Mouse (Mus musculus): ENCODE data around the gene Arhgap6. TPM values are rescaled to one million over a fixed set of nuclear protein-coding genes. Genes with fewer than 3 reads are reported as not detected.
A peak's percentile ranks its signal among the peaks of the same experiment; 100 is the strongest.

The Arhgap6 gene
- polyA plus RNA-seq (2015; fragmentation: Nextera tagmentation; extraction: Ambion mirVana) = 4.0 and 4.4 TPM in 2 replicates

- ATAC-seq (ENCODE audit: insufficient number of reproducible peaks, low FRiP score, low TSS enrichment, low read depth) = peak; percentile 39; the same call in 1 of the 2 replicates
- Histone ChIP-seq H3K9ac (no peak within 1 kb of the TSS), H3K36me3 (no peaks in the 10 kb centered on the region), H3K27me3 (peaks cover 29% of the 10 kb centered on the region), H3K9me3 (replicated peaks) (no peaks in the 10 kb centered on the region), H3K4me3 (replicated peaks) (peak within 1 kb of the TSS; percentile 45), H3K27ac (replicated peaks) (no peak within 1 kb of the TSS), H3K4me2 (replicated peaks) (peak within 1 kb of the TSS; percentile 71), H3K4me1 (no peaks in the 10 kb centered on the region)
- 17% methylated on average over 46 of the region's 48 CpGs for WGBS
Measured at GRCm38 (mm10) chrX:168794974-168795858, at the start of gene Arhgap6. Gene Arhgap6 (plus strand): TSS chrX:168795099.

- no peak overlapping the region for H3K4me2 ChIP-seq (replicated peaks)
- H3K9ac ChIP-seq = no peak overlapping the region
- H3K4me1 ChIP-seq = no peaks in the 10 kb centered on the region
- ATAC-seq (ENCODE audit: insufficient number of reproducible peaks, low FRiP score, low TSS enrichment, low read depth) = no peak
- no peak overlapping the region for H3K4me3 ChIP-seq (replicated peaks)
- 40% methylated on average over 2 of the region's 2 CpGs for WGBS
- H3K9me3 ChIP-seq (replicated peaks) = no peaks in the 10 kb centered on the region
- no peaks in the 10 kb centered on the region for H3K36me3 ChIP-seq
- H3K27me3 ChIP-seq = no peaks in the 10 kb centered on the region
- no peak overlapping the region for H3K27ac ChIP-seq (replicated peaks)
Measured at GRCm38 (mm10) chrX:168747011-168747410, 47.9 kb upstream of the Arhgap6 start.

GRCm38 (mm10) chrX:168795859-168796848 is 1.3 kb downstream of the Arhgap6 start:
- Histone ChIP-seq H3K36me3 (no peaks in the 10 kb centered on the region), H3K9ac (no peak overlapping the region), H3K27ac (replicated peaks) (no peak overlapping the region), H3K4me1 (no peaks in the 10 kb centered on the region), H3K9me3 (replicated peaks) (no peaks in the 10 kb centered on the region), H3K27me3 (peaks cover 29% of the 10 kb centered on the region), H3K4me2 (replicated peaks) (peak overlapping the region; percentile 71), H3K4me3 (replicated peaks) (peak overlapping the region; percentile 45)
- ATAC-seq (ENCODE audit: insufficient number of reproducible peaks, low FRiP score, low TSS enrichment, low read depth) = no peak
- 14% methylated on average over 55 of the region's 55 CpGs for WGBS

GRCm38 (mm10) chrX:168804677-168805076 is 9.8 kb downstream of the Arhgap6 start:
- no peaks in the 10 kb centered on the region for H3K36me3 ChIP-seq
- H3K4me2 ChIP-seq (replicated peaks) = no peak overlapping the region
- no peak overlapping the region for H3K27ac ChIP-seq (replicated peaks)
- no peak overlapping the region for H3K9ac ChIP-seq
- no peaks in the 10 kb centered on the region for H3K27me3 ChIP-seq
- WGBS = 69% methylated on average over 2 of the region's 2 CpGs
- ATAC-seq (ENCODE audit: insufficient number of reproducible peaks, low FRiP score, low TSS enrichment, low read depth) = no peak
- H3K4me3 ChIP-seq (replicated peaks) = no peak overlapping the region
- H3K4me1 ChIP-seq = no peaks in the 10 kb centered on the region
- no peaks in the 10 kb centered on the region for H3K9me3 ChIP-seq (replicated peaks)

GRCm38 (mm10) chrX:168810513-168811265 is 15.8 kb downstream of the Arhgap6 start:
- no peak for ATAC-seq (ENCODE audit: insufficient number of reproducible peaks, low FRiP score, low TSS enrichment, low read depth)
- WGBS = 60% methylated on average over 3 of the region's 3 CpGs
- Histone ChIP-seq H3K27me3 (no peaks in the 10 kb centered on the region), H3K9ac (no peak overlapping the region), H3K4me1 (no peaks in the 10 kb centered on the region), H3K4me2 (replicated peaks) (no peak overlapping the region), H3K27ac (replicated peaks) (no peak overlapping the region), H3K9me3 (replicated peaks) (no peaks in the 10 kb centered on the region), H3K4me3 (replicated peaks) (no peak overlapping the region), H3K36me3 (no peaks in the 10 kb centered on the region)

GRCm38 (mm10) chrX:168818858-168819257 is 24.0 kb downstream of the Arhgap6 start:
- ATAC-seq (ENCODE audit: insufficient number of reproducible peaks, low FRiP score, low TSS enrichment, low read depth) = no peak
- Histone ChIP-seq H3K4me2 (replicated peaks) (no peak overlapping the region), H3K36me3 (no peaks in the 10 kb centered on the region), H3K27me3 (no peaks in the 10 kb centered on the region; the same call in 1 of the 2 replicates), H3K9me3 (replicated peaks) (no peaks in the 10 kb centered on the region), H3K4me1 (no peaks in the 10 kb centered on the region), H3K9ac (no peak overlapping the region), H3K4me3 (replicated peaks) (no peak overlapping the region), H3K27ac (replicated peaks) (no peak overlapping the region)
- 47% methylated on average over 3 of the region's 3 CpGs for WGBS

GRCm38 (mm10) chrX:168824166-168824565 is 29.3 kb downstream of the Arhgap6 start:
- 78% methylated on average over 2 of the region's 2 CpGs for WGBS
- H3K9me3 ChIP-seq (replicated peaks) = no peaks in the 10 kb centered on the region
- peaks cover 5% of the 10 kb centered on the region; the same call in 1 of the 2 replicates for H3K27me3 ChIP-seq
- no peaks in the 10 kb centered on the region for H3K36me3 ChIP-seq
- H3K4me2 ChIP-seq (replicated peaks) = no peak overlapping the region
- no peak overlapping the region for H3K9ac ChIP-seq
- H3K4me1 ChIP-seq = no peaks in the 10 kb centered on the region
- no peak for ATAC-seq (ENCODE audit: insufficient number of reproducible peaks, low FRiP score, low TSS enrichment, low read depth)
- H3K4me3 ChIP-seq (replicated peaks) = no peak overlapping the region
- no peak overlapping the region for H3K27ac ChIP-seq (replicated peaks)

- WGBS = 69% methylated on average over 5 of the region's 5 CpGs
Measured at GRCm38 (mm10) chrX:168832343-168832742, 37.4 kb downstream of the Arhgap6 start.

GRCm38 (mm10) chrX:168848062-168848461 is 53.2 kb downstream of the Arhgap6 start:
- Histone ChIP-seq H3K9ac (no peak overlapping the region), H3K4me2 (replicated peaks) (no peak overlapping the region)

More at GRCm38 (mm10) chrX:168832343-168832742, 37.4 kb downstream of the Arhgap6 start:
- 0 out of 2 replicates have a peak, but pooled peaks cover 5% of the 10 kb centered on the region for H3K27me3 ChIP-seq
- no peaks in the 10 kb centered on the region for H3K4me1 ChIP-seq
- H3K4me2 ChIP-seq (replicated peaks) = no peak overlapping the region
- ATAC-seq (ENCODE audit: insufficient number of reproducible peaks, low FRiP score, low TSS enrichment, low read depth) = no peak
- no peaks in the 10 kb centered on the region for H3K36me3 ChIP-seq
- H3K9ac ChIP-seq = no peak overlapping the region
- no peak overlapping the region for H3K4me3 ChIP-seq (replicated peaks)
- H3K9me3 ChIP-seq (replicated peaks) = no peaks in the 10 kb centered on the region
- no peak overlapping the region for H3K27ac ChIP-seq (replicated peaks)

GRCm38 (mm10) chrX:168874688-168875087 is 79.8 kb downstream of the Arhgap6 start:
- no peak overlapping the region for H3K4me3 ChIP-seq (replicated peaks)
- ATAC-seq (ENCODE audit: insufficient number of reproducible peaks, low FRiP score, low TSS enrichment, low read depth) = no peak
- 32% methylated on average over 1 of the region's 1 CpGs for WGBS

More at GRCm38 (mm10) chrX:168848062-168848461, 53.2 kb downstream of the Arhgap6 start:
- Histone ChIP-seq H3K9me3 (replicated peaks) (no peaks in the 10 kb centered on the region), H3K27ac (replicated peaks) (no peak overlapping the region), H3K4me1 (no peaks in the 10 kb centered on the region), H3K4me3 (replicated peaks) (no peak overlapping the region), H3K27me3 (0 out of 2 replicates have a peak, but pooled peaks cover 4% of the 10 kb centered on the region), H3K36me3 (no peaks in the 10 kb centered on the region)
- no peak for ATAC-seq (ENCODE audit: insufficient number of reproducible peaks, low FRiP score, low TSS enrichment, low read depth)

More at GRCm38 (mm10) chrX:168874688-168875087, 79.8 kb downstream of the Arhgap6 start:
- no peak overlapping the region for H3K9ac ChIP-seq
- no peaks in the 10 kb centered on the region for H3K9me3 ChIP-seq (replicated peaks)
- no peaks in the 10 kb centered on the region for H3K36me3 ChIP-seq
- H3K27ac ChIP-seq (replicated peaks) = no peak overlapping the region
- no peaks in the 10 kb centered on the region for H3K4me1 ChIP-seq
- no peak overlapping the region for H3K4me2 ChIP-seq (replicated peaks)
- no peaks in the 10 kb centered on the region for H3K27me3 ChIP-seq
